Mouse (Mus musculus) spleen, adult 18-20 months (tissue): ENCODE measurements around the gene Ankrd65.
A peak's percentile ranks its signal among the peaks of the same experiment; 100 is the strongest.

Experiments used
- DNase-seq, 2 experiments: peaks; one replicate each; pipeline ENCODE4 v3.0.0; 2022; ENCODE audit warnings: mixed read lengths in 2 of 2

The Ankrd65 gene

DNA sequence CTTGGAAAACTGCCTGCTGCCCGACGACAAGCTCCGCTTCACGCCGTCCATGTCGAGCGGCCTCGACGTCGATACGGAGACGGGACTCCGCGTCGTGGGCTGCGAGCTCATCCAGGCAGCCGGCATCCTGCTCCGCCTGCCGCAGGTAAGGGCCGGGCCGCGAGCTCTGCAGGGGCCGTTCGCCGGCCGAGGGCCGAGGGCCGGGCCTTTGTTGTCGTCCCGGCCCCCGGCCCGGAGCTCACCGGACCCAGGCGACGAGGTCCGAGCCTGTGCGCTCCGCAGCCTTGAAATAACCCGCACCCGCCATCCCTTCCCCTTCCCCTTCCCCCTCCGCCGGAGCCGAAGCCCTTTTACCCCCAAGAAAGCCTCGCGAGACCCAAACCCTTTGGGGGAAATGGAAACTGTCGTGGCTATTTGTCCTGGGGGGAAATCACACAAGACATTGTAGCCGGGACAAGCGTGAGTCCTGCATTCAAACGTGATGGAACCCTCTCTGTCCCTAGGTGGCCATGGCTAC is 22.5 kb downstream of the Ankrd65 start:
- DNase-seq: no peak

DNA sequence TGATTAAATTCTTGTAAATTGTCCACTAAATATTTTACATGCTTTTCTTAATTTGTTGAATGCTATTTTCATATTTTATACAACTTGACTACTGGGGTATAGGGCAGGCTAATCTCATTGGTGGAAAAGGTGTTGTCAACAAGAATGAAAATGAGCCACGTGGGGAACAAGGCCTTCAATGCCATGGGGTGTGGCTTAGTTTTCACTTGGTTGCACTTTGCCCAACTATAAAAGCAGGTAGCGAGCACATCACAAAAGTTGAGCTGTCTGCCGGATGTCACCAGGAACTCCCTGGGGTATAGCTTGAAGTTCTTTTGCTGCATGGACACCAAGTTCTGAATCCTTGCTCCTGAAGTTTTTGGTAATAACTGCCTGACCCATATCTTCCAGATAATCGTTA is 27.3 kb downstream of the Ankrd65 start:
- no peak for DNase-seq

DNA sequence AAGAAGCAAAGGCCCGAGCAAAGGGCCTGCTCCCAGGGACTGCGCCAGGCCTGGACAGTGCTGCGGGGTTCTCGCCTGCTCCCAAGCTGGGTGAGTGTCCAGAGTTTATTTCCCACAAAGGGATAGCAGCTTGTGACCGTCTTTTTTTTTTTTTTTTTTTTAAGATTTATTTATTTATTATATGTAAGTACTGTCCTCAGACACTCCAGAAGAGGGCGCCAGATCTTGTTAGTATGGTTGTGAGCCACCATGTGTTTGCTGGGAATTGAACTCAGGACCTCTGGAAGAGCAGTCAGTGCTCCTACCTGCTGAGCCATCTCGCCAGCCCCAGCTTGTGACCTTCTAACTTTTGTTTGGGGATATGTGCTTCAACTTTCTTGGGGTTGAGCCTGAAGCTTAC is 30.8 kb downstream of the Ankrd65 start:
- DNase-seq: no peak

DNA sequence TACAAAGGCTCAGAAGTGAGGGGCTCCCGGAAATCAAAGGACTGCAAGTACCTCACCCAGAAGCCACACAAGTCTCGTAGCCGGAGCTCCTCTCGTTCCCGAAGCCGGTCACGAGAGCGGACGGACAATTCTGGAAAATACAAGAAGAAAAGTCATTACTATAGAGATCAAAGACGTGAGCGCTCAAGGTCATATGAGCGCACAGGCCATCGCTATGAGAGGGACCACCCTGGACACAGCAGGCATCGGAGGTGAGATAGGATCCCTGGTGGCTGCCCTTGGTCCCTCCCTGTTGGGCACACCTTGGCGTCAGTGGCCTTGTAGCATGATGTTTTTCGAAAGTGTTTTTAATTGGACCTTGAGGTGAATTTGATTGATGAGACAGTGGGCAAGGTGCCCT is 33.2 kb downstream of the Ankrd65 start:
- no peak for DNase-seq

DNA sequence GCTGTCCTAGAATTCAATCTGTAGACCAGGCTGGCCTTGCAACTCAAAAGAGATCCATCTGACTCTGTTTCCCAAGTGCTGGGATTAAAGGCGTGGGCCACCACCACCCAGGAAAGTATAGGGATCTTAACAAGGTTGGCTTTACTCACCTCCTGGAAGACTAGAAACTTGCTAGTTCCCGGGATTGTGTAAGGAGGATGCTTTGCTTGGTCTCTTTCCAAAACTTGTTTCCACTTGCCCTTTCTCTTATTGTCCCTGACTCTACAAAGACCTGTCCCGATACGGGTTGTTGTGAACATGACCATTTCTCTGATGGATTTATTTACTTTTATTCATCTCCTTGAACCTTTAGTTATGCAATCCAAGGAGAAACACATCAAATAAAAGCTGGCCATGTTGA is 39.6 kb downstream of the Ankrd65 start:
- no peak for DNase-seq

DNA sequence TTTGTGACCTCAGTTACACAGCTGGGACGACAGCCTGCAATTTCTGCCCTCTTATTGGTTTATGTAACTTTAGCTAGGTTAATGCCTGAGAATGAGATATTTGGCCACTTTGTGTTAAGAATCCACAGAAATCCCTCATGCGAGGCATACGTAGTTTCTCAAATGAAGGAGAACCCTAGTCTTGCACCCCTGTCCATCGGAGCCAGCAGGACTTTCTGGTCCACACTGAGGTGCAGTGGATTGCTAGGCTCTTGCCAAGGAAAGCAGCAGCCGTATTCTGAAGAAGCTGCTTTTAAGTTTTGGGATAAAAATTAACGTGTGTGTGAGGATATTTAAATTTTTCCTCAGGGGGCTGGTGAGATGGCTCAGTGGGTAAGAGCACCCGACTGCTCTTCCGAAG is 40.4 kb downstream of the Ankrd65 start:
- DNase-seq: no peak

DNA sequence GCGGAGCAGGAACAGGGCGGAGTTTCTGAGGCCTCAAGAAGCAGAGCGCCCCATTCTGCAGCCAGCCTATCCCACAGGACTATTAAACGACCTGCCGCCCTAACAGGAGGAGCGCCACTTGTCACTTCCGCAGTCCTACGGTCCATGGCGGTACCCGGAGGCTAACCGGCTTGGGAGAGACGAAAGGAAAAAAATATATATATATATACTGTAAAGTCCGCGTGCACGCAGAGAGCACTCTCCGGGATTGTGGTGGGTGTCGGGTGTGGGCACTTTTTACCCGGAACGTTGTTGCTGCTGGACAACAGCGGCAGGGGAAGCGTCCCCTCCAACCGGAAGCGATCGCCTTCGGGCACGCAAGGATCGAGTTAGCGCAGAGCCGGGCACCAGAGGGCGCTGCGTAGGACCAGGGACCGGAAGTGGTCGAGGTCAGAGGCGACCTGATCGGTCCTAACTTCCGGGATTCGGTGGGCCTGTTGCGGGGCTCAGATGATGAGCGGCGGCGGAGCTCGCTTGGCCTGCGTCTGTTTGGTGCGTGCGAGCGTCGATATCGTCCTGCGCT is 41.0 kb downstream of the Ankrd65 start, which contains the start of gene Aurkaip1:
Aurkaip1 (plus strand) TSS at position 68 of the 562 bp plus-strand sequence.
- DNase-seq: peak; percentile 93 to 94

DNA sequence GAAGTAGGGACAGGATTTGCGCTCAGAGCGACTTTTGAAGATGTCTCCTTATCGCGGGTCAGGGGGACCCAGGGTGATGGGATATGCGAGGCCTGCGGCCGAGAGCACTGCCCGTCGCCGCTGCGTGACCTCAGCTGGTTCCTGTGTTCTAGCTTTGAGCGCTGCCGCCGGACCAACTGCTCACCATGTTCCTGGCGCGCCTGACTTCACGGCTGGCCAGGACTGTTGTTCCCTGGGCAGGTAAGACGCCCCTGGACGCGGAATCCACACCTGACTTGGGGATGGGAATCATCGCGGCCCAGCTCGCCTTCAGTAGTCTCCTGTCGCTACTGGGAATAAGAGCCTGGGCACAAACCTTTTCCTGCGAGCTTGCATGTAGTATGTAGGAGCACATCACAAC is 41.6 kb downstream of the Ankrd65 start:
- no peak for DNase-seq

DNA sequence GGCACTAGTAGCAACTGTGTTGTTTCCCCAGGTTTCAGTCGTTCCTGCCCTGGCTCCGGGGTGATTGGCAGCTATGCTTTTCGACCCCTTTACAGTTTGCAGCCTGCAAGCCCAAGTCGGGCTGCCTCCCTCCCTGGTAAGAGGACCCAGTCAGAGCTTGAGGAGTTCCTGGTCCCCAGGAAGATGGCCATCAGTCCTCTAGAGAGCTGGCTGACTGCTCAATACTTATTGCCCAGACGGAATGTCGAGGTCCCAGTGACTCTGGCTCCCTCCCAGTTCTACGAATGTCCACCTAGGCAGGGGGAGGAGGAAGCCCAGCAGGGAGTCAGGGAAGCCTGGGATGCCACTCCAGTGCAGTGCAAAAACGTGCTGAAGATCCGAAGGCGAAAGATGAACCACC is 42.1 kb downstream of the Ankrd65 start:
- DNase-seq: no peak

DNA sequence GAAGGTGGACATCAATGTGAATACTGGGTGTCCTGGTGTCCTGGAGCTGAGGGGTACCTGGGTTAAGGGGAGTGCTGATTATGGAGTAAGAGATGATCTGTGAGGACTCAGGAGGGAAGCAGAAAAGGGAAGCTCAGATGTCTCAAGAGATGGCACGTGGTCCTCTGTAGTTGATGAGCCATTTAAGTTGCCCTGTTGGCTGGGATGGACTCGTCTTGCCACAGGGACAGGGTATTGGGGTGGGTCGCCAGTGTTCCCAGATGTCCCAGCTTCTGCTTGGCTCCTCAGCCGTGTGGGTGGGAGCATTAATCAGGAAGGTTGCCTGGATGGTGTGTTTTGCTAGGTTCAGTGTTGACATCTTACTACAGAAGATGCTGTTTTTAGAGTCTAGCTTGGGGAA is 43.0 kb downstream of the Ankrd65 start:
- no peak for DNase-seq

DNA sequence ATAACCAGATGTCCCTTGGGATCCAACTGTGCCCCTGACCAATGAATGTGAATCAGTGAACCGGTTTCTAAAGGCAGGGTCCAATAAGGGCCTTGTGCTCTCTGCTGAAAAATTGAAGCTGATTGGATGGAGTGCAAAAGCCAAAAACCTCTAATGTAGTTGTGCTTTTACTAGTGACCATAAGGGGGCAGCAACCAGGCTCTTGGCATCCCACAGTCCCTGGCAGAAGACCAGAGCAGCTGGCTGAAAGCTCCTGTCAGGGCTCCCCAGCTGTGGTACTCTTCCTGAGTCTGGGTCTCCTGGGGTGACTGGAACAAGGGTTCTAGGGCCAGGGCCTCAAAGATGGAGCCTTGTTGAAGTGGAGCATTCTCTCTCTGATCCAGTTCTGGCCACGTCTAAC is 43.6 kb downstream of the Ankrd65 start:
- DNase-seq: peak; percentile 30 to 46

DNA sequence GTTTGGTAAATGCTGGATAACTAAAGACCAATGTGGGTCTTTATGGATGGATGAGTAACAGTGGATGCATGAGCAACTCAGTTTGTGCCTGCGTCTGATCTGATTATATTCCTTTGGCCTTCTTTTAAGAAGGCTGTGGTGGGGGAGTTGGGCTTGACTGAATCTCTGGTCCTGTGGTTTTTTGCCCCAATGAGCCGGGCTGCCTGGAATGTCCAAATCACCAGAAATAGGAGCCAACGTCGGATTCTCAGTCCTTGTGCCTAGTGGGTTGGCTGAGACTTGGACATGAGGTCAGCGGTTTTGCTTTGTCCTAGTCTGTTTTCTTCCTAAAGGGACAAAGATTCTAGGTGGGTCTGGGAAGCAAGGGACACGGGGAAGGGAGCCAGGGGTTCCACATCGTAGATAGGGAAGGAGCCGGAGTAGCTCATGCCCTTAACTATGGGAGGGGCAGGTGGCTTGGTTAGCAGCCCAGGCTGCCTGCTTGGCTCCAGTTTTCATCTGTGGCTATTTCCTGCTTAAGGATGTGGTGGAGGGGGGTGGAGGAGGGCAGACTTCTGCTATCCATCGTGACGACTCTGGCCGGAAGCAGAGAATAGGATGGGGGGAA is 47.3 kb downstream of the Ankrd65 start:
- no peak for DNase-seq

DNA sequence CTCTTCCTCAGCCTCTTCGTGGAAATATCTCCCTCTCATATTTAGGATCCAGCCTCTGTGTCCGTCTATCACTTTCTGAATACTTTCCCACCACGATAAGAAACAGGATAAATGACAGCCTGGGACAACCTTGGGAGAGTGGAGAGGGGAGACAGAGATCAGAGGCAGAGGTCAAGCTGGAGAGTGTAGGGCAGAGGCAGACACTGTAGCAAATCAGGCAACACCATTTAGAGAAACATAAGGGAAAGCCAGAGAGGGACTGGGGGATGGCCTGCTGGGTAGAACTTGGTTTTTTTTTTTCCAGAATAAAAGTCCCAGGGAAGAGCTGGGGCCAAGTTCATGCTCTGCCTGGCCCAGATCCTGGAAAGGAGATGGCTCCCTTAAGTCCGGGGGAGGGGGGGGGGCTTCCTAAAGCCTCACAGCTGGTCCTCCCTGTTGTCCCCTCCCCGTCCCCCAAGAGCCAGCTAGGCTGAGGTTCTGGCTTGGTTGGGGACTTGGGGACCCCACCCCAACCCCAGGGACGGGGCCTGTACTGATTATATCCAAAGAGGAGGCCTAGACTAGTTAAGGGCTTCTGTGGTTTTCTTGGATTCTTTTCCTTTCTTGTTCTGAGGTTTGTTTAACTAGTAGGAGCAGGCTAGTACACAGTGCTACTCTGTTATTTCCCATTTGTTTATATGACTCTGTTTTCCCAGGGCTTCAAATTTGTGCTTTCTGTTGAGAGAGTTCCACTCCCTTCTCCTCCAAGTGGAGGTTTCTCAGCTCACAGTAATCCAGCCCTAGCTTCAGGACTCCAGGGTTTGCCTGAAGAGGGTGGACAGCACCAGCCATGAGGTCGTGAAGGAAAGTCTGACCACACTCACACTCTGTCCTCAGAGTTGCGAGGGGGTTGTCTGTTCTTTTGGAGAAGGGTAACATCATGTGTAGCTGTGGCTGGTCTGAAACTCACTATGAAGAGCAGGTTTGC is 48.2 kb downstream of the Ankrd65 start:
- DNase-seq: no peak

DNA sequence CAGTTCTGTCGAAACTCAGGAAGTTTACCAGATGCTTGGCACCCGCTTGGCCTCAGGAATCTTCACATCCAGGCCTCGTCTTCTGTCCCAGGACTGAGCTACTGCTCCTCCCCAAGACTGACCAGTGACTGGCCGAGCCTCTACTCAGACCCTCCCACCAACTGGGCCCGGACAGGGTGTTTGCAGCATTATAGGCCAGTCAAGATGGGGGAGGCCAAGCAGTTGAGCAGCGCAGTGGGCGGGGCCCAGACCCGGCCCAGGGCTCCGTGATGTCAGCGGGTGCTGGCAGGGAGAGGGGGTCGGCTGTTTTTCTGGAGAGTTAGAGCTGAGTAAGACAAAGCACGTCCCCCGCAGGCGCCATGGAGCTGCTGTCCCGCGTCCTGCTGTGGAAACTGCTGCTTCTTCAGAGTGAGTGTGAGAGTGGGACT is 49.3 kb downstream of the Ankrd65 start, which contains the start of gene Mxra8:
Mxra8 (plus strand) TSS at position 198 of the 428 bp plus-strand sequence.
- DNase-seq: peak; percentile 22 to 33

DNA sequence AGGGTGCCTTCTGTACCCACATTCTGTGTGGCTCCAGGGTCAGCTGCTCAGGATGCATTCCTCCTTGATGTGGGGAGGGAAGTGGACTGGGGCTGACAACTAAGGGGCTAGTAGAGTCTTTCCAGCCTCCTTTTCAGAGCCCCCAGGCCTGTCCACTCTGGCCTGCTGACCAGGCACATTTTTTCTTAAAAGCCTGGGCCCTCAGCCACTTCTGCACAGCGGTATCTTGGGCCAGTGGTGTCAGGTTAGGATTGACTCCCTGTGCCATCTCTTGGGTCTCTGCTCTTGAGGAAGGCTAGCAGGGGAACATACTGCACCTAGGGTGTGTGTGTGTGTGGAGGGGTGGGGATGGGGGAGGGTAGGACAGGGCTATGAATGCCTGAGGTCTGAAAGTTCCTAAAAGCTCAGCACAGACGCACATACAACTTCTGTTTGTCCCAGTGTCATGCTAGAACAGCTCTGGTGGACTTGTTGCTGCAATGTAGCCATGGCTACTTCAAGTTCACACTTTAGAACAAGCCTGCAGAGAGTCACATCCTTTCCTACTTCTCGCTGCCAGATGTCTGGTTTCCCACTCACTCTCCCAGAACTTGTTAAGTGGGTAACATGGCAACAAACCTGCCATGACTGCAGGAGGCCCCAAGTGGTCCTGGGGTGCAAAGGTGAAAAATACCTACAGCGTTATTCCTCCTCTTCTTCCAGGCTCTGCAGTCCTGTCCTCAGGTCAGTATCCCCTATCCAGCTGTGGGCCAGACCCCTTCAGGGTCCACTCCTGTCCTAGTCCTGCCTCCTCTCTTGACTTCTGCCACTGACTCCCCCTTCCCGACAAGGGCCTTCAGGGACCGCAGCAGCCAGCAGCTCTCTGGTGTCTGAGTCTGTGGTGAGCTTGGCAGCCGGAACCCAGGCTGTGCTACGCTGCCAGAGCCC is 50.1 kb downstream of the Ankrd65 start:
- DNase-seq: peak in 1 of 2 experiments; percentile 2

DNA sequence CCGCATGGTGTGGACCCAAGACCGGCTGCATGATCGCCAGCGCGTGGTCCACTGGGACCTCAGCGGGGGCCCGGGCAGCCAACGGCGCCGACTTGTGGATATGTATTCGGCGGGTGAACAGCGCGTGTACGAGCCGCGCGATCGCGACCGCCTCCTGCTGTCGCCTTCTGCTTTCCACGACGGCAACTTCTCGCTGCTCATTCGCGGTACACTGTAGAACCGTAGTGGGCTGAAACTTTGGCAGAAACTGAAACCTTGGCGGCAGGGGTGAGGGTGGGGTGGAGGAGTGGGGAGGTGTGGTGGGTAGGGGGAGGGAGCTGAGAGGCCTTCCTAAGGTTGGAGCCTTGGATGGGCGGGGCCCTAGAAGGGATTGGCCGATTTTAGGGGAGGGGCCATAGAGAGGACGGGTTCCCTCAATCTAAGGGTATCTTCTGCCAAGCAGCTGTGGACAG is 50.8 kb downstream of the Ankrd65 start:
- peak; percentile 64 to 67 for DNase-seq

DNA sequence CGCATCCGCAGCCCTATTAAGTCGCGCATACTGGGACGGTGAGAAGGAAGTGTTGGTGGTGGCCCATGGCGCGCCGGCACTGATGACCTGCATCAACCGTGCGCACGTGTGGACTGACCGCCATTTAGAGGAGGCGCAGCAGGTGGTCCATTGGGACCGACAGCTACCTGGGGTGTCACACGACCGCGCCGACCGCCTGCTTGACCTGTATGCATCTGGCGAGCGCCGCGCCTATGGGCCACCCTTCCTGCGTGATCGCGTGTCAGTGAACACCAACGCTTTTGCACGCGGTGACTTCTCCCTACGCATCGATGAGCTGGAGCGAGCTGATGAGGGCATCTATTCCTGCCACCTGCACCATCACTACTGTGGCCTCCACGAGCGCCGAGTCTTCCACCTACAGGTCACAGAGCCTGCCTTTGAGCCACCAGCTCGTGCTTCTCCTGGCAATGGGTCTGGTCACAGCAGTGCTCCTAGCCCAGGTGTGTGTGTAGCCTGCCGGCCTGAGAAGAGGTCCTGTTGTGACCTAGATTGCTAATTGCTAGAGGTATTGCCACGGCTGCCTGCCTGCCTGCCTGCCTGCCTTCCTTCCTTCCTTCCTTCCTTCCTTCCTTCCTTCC is 51.5 kb downstream of the Ankrd65 start:
- DNase-seq: peak; percentile 10 to 17

DNA sequence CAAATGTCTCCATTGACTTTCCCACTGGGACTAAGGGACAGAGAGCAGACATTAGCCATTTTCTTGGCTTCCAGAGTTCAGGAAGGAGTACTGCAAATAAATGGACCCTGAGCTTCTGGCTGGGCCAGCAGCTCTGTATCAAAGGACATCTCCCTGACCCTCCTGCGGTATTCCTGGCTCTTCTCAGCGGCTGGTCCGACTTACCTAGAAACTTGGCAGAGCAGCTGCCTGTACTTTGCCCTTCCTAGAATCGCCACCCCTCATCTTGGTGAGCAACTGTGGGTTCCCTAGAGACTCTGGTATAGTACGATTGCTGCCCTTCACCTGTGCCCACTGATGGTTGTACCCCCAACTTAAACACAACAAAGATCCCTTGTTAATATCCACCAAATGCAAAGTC is 53.0 kb downstream of the Ankrd65 start:
- peak in 1 of 2 experiments; percentile 2 for DNase-seq

DNA sequence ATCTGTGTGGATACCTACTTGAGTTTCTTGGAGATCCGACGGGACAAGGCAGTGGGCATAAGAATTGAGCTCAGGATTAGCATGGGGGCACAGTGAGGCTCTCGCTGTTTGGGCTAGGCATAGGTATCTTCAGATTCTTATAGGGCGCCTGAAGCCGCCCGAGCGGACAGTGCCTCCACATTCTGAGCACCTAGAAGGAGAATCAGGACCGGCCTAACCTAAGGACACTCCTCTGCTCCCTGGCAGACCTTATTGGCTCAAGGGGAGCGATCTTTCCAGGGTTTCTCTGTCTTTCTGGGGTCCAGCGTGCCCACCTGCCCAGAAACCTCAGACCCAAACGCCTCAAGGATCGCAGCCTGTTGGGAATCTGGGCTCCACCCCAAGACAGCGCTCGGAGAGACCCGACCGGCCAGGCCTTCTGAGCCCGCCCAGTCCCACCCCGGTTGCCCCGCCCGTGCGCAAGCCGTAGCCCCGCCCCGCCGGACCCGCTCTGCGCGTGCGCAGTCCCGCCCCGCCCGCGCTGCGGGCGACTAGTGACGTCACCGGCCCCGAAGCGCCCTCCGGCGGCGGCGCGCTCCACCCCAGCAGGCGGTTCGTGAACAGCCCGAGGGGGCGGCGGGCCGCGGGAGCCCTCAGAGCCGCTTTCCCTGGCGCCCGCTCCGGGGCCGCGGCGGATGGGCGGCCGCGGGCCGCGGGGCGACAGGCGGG is 56.8 kb downstream of the Ankrd65 start, which contains the start of gene Dvl1:
Dvl1 (plus strand) TSS at position 532 of the 708 bp plus-strand sequence.
- DNase-seq: peak; percentile 89 to 97

DNA sequence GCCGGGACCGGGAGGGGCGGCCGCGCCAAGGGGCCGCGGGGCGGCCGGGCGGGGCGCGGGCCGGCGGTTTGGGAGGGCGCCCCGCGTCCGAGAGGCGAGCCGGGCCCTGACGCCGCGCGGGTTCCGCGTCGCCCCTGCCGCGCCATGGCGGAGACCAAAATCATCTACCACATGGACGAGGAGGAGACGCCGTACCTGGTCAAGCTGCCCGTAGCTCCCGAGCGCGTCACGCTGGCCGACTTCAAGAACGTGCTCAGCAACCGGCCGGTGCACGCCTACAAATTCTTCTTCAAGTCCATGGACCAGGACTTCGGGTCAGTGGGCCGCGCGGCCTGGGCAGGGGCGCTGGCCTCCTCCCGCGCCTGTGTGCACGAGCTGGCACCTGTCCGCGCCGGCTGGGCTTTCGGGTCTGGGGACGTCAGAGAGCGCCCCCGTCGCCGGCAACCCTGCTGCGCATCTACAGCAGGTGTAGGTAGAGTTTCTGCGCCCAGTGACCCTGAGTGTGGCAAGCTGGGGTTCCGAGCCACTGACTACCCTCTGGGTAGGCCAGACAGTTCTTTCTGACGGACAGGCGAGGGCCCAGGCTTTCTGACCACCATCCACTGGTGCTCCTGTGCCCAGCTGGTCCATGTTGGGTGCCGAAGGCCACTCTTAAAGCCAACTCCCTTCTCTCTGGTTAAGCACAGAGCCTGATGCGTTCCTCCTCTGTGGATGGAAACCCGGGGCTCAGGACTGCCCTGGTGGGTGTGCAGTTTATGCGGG is 57.5 kb downstream of the Ankrd65 start:
- DNase-seq: no peak
